Mouse (Mus musculus) CD4-positive, CD25-positive, alpha-beta regulatory T cell, adult 2 months (primary cell): ENCODE results near the gene Npc1l1.
"Not testable (repeated sequence)": the region's sequence is repeated elsewhere in the genome, so short reads cannot be mapped to it uniquely, and the experiment has no call there.

Experiments used
- DNase-seq: peaks from one replicate; pipeline ENCODE4 v3.0.0-alpha.2; 2012; ENCODE audit warnings: low read depth, low spot score

The Npc1l1 gene

GRCm38 (mm10) chr11:6230012-6230411 lies at the start of gene Npc1l1:
Gene Npc1l1, minus strand, starts transcription at chr11:6230143.
- no peak for DNase-seq

GRCm38 (mm10) chr11:6276466-6276865 lies 46.5 kb upstream of the Npc1l1 start:
- DNase-seq = no peak

GRCm38 (mm10) chr11:6275094-6275484 lies 45.1 kb upstream of the Npc1l1 start:
- no peak for DNase-seq

- peak; percentile 99 for DNase-seq
Measured at GRCm38 (mm10) chr11:6274387-6275093, 44.6 kb upstream of the Npc1l1 start, which contains the start of gene Tmed4. Gene Tmed4, minus strand, starts transcription at chr11:6274870.

DNA sequence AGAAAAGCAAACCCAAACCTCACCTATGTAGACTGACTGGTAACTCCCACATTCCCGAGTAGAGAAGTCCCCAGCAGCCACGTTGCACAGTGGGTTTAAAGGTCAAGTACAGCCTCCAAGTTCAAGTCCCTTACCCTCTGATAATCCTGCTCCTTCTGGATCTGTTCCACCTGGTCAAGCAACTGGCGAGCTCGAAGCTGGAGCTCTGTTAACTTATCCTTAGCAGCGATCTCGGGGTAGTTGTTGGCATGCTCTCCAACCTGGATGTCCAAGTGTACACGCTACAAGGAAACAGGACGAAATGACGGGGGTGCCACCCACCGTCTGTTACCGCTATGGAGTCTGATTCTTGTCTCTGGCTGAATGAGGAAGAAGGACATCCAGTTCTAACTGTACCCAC lies 43.7 kb upstream of the Npc1l1 start:
- no peak for DNase-seq

- DNase-seq = peak; percentile 96
Measured at GRCm38 (mm10) chr11:6267320-6268254, 37.6 kb upstream of the Npc1l1 start, which contains the start of gene Ddx56. Gene Ddx56, minus strand, starts transcription at chr11:6267772.

GRCm38 (mm10) chr11:6266621-6267020 lies 36.7 kb upstream of the Npc1l1 start:
- no peak for DNase-seq

- peak; percentile 87 for DNase-seq
Measured at GRCm38 (mm10) chr11:6261434-6262082, 31.6 kb upstream of the Npc1l1 start.

GRCm38 (mm10) chr11:6259413-6259812 lies 29.5 kb upstream of the Npc1l1 start:
- DNase-seq = no peak

- DNase-seq = no peak
Measured at GRCm38 (mm10) chr11:6256490-6257072, 26.6 kb upstream of the Npc1l1 start.

- DNase-seq = not testable (repeated sequence)
Measured at GRCm38 (mm10) chr11:6254602-6255001, 24.7 kb upstream of the Npc1l1 start.

DNA sequence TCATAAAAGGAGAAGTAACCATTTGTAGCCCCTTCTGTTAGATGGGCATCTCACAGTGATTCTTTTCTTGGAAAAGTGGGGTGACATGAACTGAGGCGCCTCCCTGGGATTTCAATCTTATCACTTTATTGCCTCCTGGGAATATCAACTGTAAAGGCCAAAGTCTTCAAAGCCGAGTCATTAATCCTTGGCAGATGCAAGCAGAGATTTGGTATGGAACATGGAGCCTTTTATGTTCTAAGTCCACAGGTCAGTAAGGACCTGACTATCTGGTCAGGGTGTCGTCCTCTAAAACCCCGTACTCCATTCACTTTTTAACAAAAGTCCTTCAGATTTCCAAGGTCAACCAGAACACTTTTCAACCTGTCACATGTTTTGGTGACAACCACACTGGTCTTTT lies 22.9 kb upstream of the Npc1l1 start:
- no peak for DNase-seq

- DNase-seq = no peak
Measured at GRCm38 (mm10) chr11:6252248-6252647, 22.3 kb upstream of the Npc1l1 start.

DNA sequence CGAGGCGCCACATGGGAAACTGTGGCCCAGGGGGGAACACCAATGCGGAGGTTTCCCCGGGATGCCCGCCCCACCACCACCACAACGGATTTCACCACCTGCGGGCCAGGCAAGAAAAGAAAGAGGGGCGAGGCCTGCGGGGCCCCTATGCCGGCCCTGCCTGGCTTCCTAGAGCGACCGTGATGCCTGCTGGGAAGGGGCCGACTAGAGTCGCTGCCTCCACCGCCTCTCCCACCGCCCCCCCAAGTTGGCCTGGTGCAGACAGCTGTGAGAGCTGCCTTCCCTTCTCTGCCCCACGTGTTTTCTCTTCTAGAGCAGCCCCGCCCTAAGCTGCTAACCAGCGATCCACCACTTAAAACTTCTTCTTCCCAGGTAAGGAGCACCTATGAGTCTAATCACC lies 14.8 kb upstream of the Npc1l1 start:
- no peak for DNase-seq

DNA sequence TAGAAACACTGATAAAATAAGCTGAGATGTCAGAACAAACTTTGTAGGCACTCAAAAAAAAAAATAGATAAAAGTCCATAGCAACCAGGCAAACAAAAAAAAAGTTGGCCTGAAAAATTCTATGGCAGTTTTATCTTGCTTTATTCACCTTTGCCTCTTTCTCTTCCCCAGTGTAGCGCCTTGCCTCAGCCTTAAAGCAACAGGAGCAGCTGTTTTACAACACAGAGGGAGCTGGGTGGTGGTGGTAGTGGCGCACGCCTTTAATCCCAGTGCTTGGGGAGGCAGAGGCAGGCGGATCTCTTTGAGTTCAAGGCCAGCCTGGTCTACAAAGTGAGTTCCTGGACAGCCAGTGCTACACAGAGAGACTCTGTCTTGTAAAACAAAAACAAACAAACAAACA lies 3.1 kb upstream of the Npc1l1 start:
- no peak for DNase-seq

- DNase-seq = no peak
Measured at GRCm38 (mm10) chr11:6224541-6225229, 5.3 kb downstream of the Npc1l1 start.

GRCm38 (mm10) chr11:6222187-6222586 lies 7.8 kb downstream of the Npc1l1 start:
- no peak for DNase-seq

GRCm38 (mm10) chr11:6219967-6220366 lies 10.0 kb downstream of the Npc1l1 start:
- no peak for DNase-seq

GRCm38 (mm10) chr11:6218189-6218896 lies 11.6 kb downstream of the Npc1l1 start:
- DNase-seq = no peak

- DNase-seq = no peak
Measured at GRCm38 (mm10) chr11:6216834-6217233, 13.1 kb downstream of the Npc1l1 start.
